Mouse (Mus musculus) limb, embryonic 15.5 days (tissue): ENCODE measurements around the gene Prss53. TPM values are rescaled to one million over a fixed set of nuclear protein-coding genes. Genes with fewer than 3 reads are reported as not detected.

Experiments
- ATAC-seq: fragments of 200-750 bp; cut with Nextera tagmentation; 2 replicates; pipeline ENCODE4 v1.8.0; 2017; ENCODE audit warnings: low read depth, moderate TSS enrichment; ENCODE audit not compliant: insufficient number of reproducible peaks, low FRiP score, low TSS enrichment
- H3K27ac ChIP-seq: fragments of 300-500 bp; sonication (generic); 2 replicates; pipeline ENCODE4 v1.5.1; 2015; ENCODE audit warnings: moderate library complexity, mild to moderate bottlenecking, inconsistent platforms
- H3K27me3 ChIP-seq: fragments of 300-500 bp; sonication (generic); 2 replicates; pipeline ENCODE4 v1.6.1; 2015; ENCODE audit warnings: inconsistent platforms
- H3K36me3 ChIP-seq: fragments of 300-500 bp; sonication (generic); 2 replicates; pipeline ENCODE4 v1.6.1; 2015; ENCODE audit warnings: inconsistent platforms
- H3K4me1 ChIP-seq: fragments of 300-500 bp; sonication (generic); 2 replicates; pipeline ENCODE4 v1.6.1; 2015; ENCODE audit warnings: inconsistent platforms
- H3K4me2 ChIP-seq: fragments of 300-500 bp; sonication (generic); 2 replicates; pipeline ENCODE4 v1.6.1; 2015; ENCODE audit warnings: mild to moderate bottlenecking, inconsistent platforms
- H3K4me3 ChIP-seq: fragments of 300-500 bp; sonication (generic); 2 replicates; pipeline ENCODE4 v1.5.1; 2015; ENCODE audit warnings: mild to moderate bottlenecking, inconsistent platforms
- H3K9ac ChIP-seq: fragments of 300-500 bp; sonication (generic); 2 replicates; pipeline ENCODE4 v1.6.1; 2015; ENCODE audit warnings: inconsistent platforms
- H3K9me3 ChIP-seq: fragments of 300-500 bp; sonication (generic); 2 replicates; pipeline ENCODE4 v1.6.1; 2016; ENCODE audit warnings: inconsistent platforms
- WGBS: fragments of 180-500 bp; shearing (Covaris S2); methylation state at CpG from one replicate; pipeline ENCODE4 v1.1.7; 2015; 5-methylcytosine and 5-hydroxymethylcytosine counted together
- polyA plus RNA-seq: library from polyadenylated mRNA; unstranded; fragments of >200 nt; fragmentation: Nextera tagmentation; extraction: Ambion mirVana; gene quantifications from 2 replicates; pipeline ENCODE4 v1.2.1, GENCODE M21; 2015

Gene Prss53
- 2.2 and 2.4 TPM in 2 replicates for polyA plus RNA-seq

DNA sequence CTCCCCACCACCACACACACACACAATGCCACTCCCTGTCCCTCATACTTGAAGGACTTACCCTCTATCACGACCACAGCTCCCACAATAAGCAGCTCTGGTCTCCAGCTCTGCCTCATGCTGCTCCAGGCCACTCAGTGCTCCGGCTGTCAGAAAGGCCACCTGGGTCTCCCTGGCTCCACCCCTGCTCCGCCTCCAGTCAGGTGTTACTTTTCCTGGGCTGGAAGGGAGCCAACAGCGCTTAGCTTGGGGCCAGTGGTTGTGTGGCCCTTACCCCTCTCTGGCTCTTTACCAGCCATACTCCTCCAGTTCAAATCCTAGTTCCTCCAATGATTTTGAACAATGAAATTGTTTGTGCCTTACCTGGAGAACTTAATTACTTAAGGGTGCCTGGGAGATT is at the start of gene Prss53:
TSS of gene Prss53 (minus strand) at position 173 of the 400 bp plus-strand sequence.
- Histone ChIP-seq H3K27me3 (no peaks in the 10 kb centered on the region), H3K9me3 (no peaks in the 10 kb centered on the region), H3K9ac (no peak within 1 kb of the TSS), H3K4me1 (peaks cover 26% of the 10 kb centered on the region), H3K4me2 (no peak within 1 kb of the TSS), H3K36me3 (peaks cover 72% of the 10 kb centered on the region), H3K27ac (peak within 1 kb of the TSS; percentile 3; the same call in 1 of the 2 replicates), H3K4me3 (no peak within 1 kb of the TSS)
- whole genome bisulfite sequencing, result 20% methylated on average over 4 of the region's 4 CpGs
- ATAC-seq, result no peak

- Histone ChIP-seq H3K4me2 (peak overlapping the region; percentile 91), H3K27me3 (no peaks in the 10 kb centered on the region), H3K9me3 (no peaks in the 10 kb centered on the region), H3K4me3 (peak overlapping the region; percentile 79), H3K9ac (peak overlapping the region; percentile 76), H3K27ac (peak overlapping the region; percentile 88), H3K36me3 (no peaks in the 10 kb centered on the region), H3K4me1 (peaks cover 21% of the 10 kb centered on the region)
- ATAC-seq, result no peak
- WGBS, result 58% methylated on average over 18 of the region's 18 CpGs
Observed at GRCm38 (mm10) chr7:127936216-127936884, 45.6 kb upstream of the Prss53 start.

DNA sequence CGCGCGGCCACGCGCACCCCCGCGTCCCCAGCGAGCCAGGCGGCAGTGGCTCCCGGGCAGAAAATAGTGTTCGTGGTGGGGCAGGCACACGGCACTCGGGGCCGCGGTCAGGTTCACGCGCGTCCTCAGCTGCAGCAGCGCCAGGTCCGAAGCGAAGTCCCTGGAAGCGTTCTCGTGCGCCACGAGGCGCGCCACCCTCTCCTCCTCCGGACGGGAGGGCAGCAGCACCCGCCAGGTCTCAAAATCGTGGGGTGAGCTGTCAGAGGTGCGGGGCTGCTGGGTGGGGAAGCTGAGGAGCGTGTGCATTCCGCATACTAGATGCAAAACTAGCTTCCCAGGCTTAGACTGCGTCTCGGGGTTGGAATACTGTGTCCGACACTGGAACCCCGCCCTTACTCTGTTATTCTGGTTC is 45.0 kb upstream of the Prss53 start:
- peak overlapping the region; percentile 88 for H3K27ac ChIP-seq
- peak overlapping the region; percentile 79 for H3K4me3 ChIP-seq
- WGBS, result 2% methylated on average over 38 of the region's 38 CpGs
- no peaks in the 10 kb centered on the region for H3K9me3 ChIP-seq
- H3K36me3 ChIP-seq, result no peaks in the 10 kb centered on the region
- ATAC-seq, result peak; percentile 20; the same call in 1 of the 2 replicates
- H3K4me2 ChIP-seq, result peak overlapping the region; percentile 91
- H3K27me3 ChIP-seq, result no peaks in the 10 kb centered on the region
- peak overlapping the region; percentile 76 for H3K9ac ChIP-seq
- H3K4me1 ChIP-seq, result peaks cover 24% of the 10 kb centered on the region

- peak overlapping the region; percentile 79 for H3K4me3 ChIP-seq
- peak overlapping the region; percentile 88 for H3K27ac ChIP-seq
- H3K9ac ChIP-seq, result peak overlapping the region; percentile 76
- peaks cover 26% of the 10 kb centered on the region for H3K4me1 ChIP-seq
- no peaks in the 10 kb centered on the region for H3K9me3 ChIP-seq
- WGBS, result 6% methylated on average over 32 of the region's 32 CpGs
- peak; percentile 95 for ATAC-seq
- peaks cover 3% of the 10 kb centered on the region; the same call in 1 of the 2 replicates for H3K27me3 ChIP-seq
- H3K4me2 ChIP-seq, result peak overlapping the region; percentile 91
- H3K36me3 ChIP-seq, result no peaks in the 10 kb centered on the region
Observed at GRCm38 (mm10) chr7:127935028-127935722, 44.4 kb upstream of the Prss53 start.

GRCm38 (mm10) chr7:127934075-127934474 is 43.3 kb upstream of the Prss53 start:
- ATAC-seq, result no peak
- 80% methylated on average over 5 of the region's 5 CpGs for WGBS
- Histone ChIP-seq H3K9me3 (no peaks in the 10 kb centered on the region), H3K4me1 (peaks cover 36% of the 10 kb centered on the region), H3K4me3 (no peak overlapping the region), H3K36me3 (no peaks in the 10 kb centered on the region), H3K27me3 (peaks cover 12% of the 10 kb centered on the region), H3K27ac (no peak overlapping the region), H3K9ac (no peak overlapping the region), H3K4me2 (no peak overlapping the region)

GRCm38 (mm10) chr7:127932273-127933031 is 41.7 kb upstream of the Prss53 start:
- H3K4me2 ChIP-seq, result no peak overlapping the region
- no peaks in the 10 kb centered on the region for H3K36me3 ChIP-seq
- peaks cover 40% of the 10 kb centered on the region for H3K4me1 ChIP-seq
- peaks cover 28% of the 10 kb centered on the region for H3K27me3 ChIP-seq
- ATAC-seq, result no peak
- H3K9me3 ChIP-seq, result no peaks in the 10 kb centered on the region
- WGBS, result 21% methylated on average over 13 of the region's 13 CpGs
- H3K4me3 ChIP-seq, result no peak overlapping the region
- 0 out of 2 replicates have a peak overlapping the region, but pooled peaks have one; percentile 22 for H3K27ac ChIP-seq
- 0 out of 2 replicates have a peak overlapping the region, but pooled peaks have one; percentile 7 for H3K9ac ChIP-seq

GRCm38 (mm10) chr7:127931351-127932135 is 40.8 kb upstream of the Prss53 start:
- no peak overlapping the region for H3K4me3 ChIP-seq
- no peak overlapping the region for H3K27ac ChIP-seq
- ATAC-seq, result no peak
- H3K4me2 ChIP-seq, result no peak overlapping the region
- no peak overlapping the region for H3K9ac ChIP-seq
- peaks cover 28% of the 10 kb centered on the region for H3K27me3 ChIP-seq
- H3K9me3 ChIP-seq, result no peaks in the 10 kb centered on the region
- 39% methylated on average over 13 of the region's 13 CpGs for WGBS
- H3K4me1 ChIP-seq, result peaks cover 39% of the 10 kb centered on the region
- H3K36me3 ChIP-seq, result peaks cover 7% of the 10 kb centered on the region; the same call in 1 of the 2 replicates

- no peak overlapping the region for H3K9ac ChIP-seq
- peaks cover 28% of the 10 kb centered on the region for H3K27me3 ChIP-seq
- 67% methylated on average over 5 of the region's 5 CpGs for WGBS
- H3K9me3 ChIP-seq, result no peaks in the 10 kb centered on the region
- H3K4me3 ChIP-seq, result no peak overlapping the region
- H3K4me2 ChIP-seq, result no peak overlapping the region
- peaks cover 17% of the 10 kb centered on the region for H3K36me3 ChIP-seq
- no peak for ATAC-seq
- H3K4me1 ChIP-seq, result peaks cover 33% of the 10 kb centered on the region
- H3K27ac ChIP-seq, result no peak overlapping the region
Observed at GRCm38 (mm10) chr7:127930636-127931035, 39.9 kb upstream of the Prss53 start.

DNA sequence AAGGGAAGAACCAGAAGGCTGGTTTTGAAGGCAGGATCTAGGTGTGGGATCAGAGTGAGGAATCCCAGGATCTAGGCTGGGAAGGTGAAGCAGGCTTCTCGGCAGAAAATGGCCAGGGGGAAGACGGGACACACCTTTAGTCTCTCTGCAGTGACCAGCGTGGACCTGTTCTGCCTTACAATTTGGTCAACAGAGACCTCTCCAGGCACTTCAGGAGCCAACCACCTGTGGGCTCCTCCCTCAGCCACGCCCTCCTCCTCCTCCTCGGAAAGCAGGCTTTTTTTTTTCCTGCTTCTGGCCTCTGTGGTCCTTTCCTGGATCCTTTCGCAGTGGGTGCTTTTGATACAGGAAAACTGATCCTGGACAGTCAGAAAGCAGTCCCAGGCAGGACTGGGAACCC is 39.2 kb upstream of the Prss53 start, which contains the start of gene Prss8:
TSS of gene Prss8 (minus strand) at position 182 of the 400 bp plus-strand sequence.
- peaks cover 24% of the 10 kb centered on the region for H3K36me3 ChIP-seq
- H3K9ac ChIP-seq, result peak within 1 kb of the TSS; percentile 37
- no peaks in the 10 kb centered on the region for H3K9me3 ChIP-seq
- WGBS, result 10% methylated on average over 6 of the region's 6 CpGs
- peaks cover 28% of the 10 kb centered on the region for H3K27me3 ChIP-seq
- no peak for ATAC-seq
- H3K27ac ChIP-seq, result no peak within 1 kb of the TSS
- H3K4me2 ChIP-seq, result peak within 1 kb of the TSS; percentile 29
- peak within 1 kb of the TSS; percentile 27 for H3K4me3 ChIP-seq
- H3K4me1 ChIP-seq, result peaks cover 33% of the 10 kb centered on the region

DNA sequence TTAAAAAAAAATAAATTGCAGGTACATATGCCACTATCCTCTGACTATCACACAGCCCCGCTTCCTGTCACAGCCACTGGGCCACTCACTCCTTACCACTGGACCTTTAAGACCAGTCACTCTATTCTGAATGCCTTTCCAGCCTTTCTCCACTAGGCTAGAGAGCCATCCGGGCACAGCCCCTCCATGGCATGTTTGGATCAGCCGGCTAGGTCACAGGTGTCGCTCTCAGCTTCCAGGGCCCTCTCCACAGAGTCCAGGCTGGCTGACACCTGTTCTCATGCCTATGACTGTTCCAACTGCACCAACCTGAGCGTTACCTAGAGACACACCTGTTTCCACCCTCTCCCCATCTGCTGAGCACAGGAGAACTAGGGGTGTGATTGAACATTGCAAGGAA is 37.8 kb upstream of the Prss53 start:
- H3K9me3 ChIP-seq, result no peaks in the 10 kb centered on the region
- H3K4me2 ChIP-seq, result peak overlapping the region; percentile 29; the same call in 1 of the 2 replicates
- H3K27me3 ChIP-seq, result peaks cover 28% of the 10 kb centered on the region
- H3K4me1 ChIP-seq, result peaks cover 24% of the 10 kb centered on the region
- H3K36me3 ChIP-seq, result peaks cover 36% of the 10 kb centered on the region
- no peak for ATAC-seq
- peak overlapping the region; percentile 27; the same call in 1 of the 2 replicates for H3K9ac ChIP-seq
- H3K27ac ChIP-seq, result no peak overlapping the region
- 44% methylated on average over 5 of the region's 5 CpGs for WGBS
- peak overlapping the region; percentile 27; the same call in 1 of the 2 replicates for H3K4me3 ChIP-seq

- Histone ChIP-seq H3K4me1 (peaks cover 24% of the 10 kb centered on the region), H3K4me2 (no peak overlapping the region), H3K9me3 (no peaks in the 10 kb centered on the region), H3K9ac (no peak overlapping the region), H3K4me3 (no peak overlapping the region), H3K36me3 (peaks cover 40% of the 10 kb centered on the region), H3K27ac (no peak overlapping the region), H3K27me3 (peaks cover 28% of the 10 kb centered on the region)
- ATAC-seq, result no peak
- 85% methylated on average over 11 of the region's 11 CpGs for WGBS
Observed at GRCm38 (mm10) chr7:127927726-127928125, 37.0 kb upstream of the Prss53 start.
